Mouse (Mus musculus) megakaryocyte, embryonic 14.5 days (primary cell): Measurements from ENCODE around the gene Sorbs1.

ENCODE experiments used
- FLI1 ChIP-seq: IDR thresholded peaks from 2 replicates; pipeline ENCODE4 v1.6.1; 2012; ENCODE audit warnings: low read length, inconsistent platforms, mixed read lengths
- GATA1 ChIP-seq: IDR thresholded peaks from 3 replicates; pipeline ENCODE4 v1.6.1; 2012; ENCODE audit warnings: mixed read lengths, low read length, inconsistent platforms, borderline replicate concordance

DNA sequence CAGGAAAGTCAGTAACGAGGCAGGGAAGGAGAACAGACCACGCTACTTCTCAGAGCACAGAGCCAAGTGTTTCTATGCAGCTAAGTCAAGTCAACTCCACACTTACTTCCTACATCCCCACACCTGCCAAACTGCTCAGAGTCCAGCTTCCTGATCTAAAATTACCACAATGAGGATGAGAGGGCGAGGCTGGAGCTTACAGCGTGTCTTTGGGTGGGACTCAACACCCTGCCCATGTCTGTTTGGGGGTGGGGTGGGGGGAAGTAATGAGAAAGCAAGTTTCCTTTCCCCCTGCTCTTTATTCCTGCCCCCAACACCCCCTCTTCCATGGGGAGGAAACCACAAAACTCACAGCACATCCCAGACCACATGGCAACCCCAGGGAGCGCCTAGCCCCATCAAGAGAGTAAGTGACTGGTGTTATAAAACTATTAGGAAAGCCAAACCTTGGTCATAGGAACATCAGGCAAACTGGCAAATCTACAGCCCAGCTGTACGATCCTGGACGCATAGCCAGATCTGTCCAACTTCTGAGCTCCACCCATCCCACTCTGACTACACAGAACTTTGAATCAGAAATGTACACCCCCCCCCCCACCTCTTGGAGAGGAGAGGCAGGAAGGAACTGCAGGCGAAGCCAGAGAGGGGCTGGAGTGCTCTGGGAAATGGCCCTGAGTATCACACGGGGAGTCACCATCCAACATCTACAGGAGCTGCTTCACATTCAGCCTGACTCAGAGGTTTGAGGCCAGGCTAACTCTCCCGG lies 118.8 kb downstream of the Sorbs1 start:
- TF ChIP-seq GATA1 = no peak
- TF ChIP-seq FLI1 = no peak
